Mouse (Mus musculus) 3T3-L1 (cell line): ENCODE results near the gene Vtn.

ENCODE experiments used
- DNase-seq: peaks from one replicate; pipeline ENCODE4 v3.0.0-alpha.2; 2015; ENCODE audit warnings: low read depth, low spot score

Vtn gene

GRCm38 (mm10) chr11:78497544-78498522, 1.1 kb upstream of the Vtn start, which contains the start of gene Sarm1:
Gene Sarm1, minus strand, starts transcription at chr11:78497754.
- DNase-seq = peak; percentile 96

GRCm38 (mm10) chr11:78499543-78499942, 652 bp downstream of the Vtn start:
- no peak for DNase-seq

GRCm38 (mm10) chr11:78500623-78501202, 1.8 kb downstream of the Vtn start:
- no peak for DNase-seq

GRCm38 (mm10) chr11:78501529-78501928, 2.6 kb downstream of the Vtn start:
- DNase-seq = no peak

GRCm38 (mm10) chr11:78502909-78503650, 4.2 kb downstream of the Vtn start, which contains the start of gene Sebox:
Gene Sebox, plus strand, starts transcription at chr11:78503447.
- DNase-seq = no peak

- no peak for DNase-seq
Observed at GRCm38 (mm10) chr11:78505430-78505829, 6.5 kb downstream of the Vtn start.

- DNase-seq = peak; percentile 64
Observed at GRCm38 (mm10) chr11:78509148-78509547, 10.3 kb downstream of the Vtn start.

GRCm38 (mm10) chr11:78512025-78512957, 13.4 kb downstream of the Vtn start, which contains the start of the genes Tmem199 and Poldip2:
Gene Tmem199, minus strand, starts transcription at chr11:78512172.
Gene Poldip2, plus strand, starts transcription at chr11:78512193.
- peak; percentile 91 for DNase-seq

- no peak for DNase-seq
Observed at GRCm38 (mm10) chr11:78513106-78513790, 14.4 kb downstream of the Vtn start.

GRCm38 (mm10) chr11:78515549-78516325, 16.8 kb downstream of the Vtn start:
- DNase-seq = peak; percentile 57

GRCm38 (mm10) chr11:78518931-78519330, 20.0 kb downstream of the Vtn start:
- DNase-seq = no peak

- no peak for DNase-seq
Observed at GRCm38 (mm10) chr11:78521880-78522279, 23.0 kb downstream of the Vtn start.

- peak; percentile 85 for DNase-seq
Observed at GRCm38 (mm10) chr11:78522481-78522997, 23.6 kb downstream of the Vtn start.

- DNase-seq = no peak
Observed at GRCm38 (mm10) chr11:78523241-78523955, 24.5 kb downstream of the Vtn start.

GRCm38 (mm10) chr11:78524838-78525237, 25.9 kb downstream of the Vtn start:
- DNase-seq = no peak

- DNase-seq = no peak
Observed at GRCm38 (mm10) chr11:78528714-78529113, 29.8 kb downstream of the Vtn start.

GRCm38 (mm10) chr11:78530001-78530400, 31.1 kb downstream of the Vtn start:
- DNase-seq = no peak

- no peak for DNase-seq
Observed at GRCm38 (mm10) chr11:78531046-78531445, 32.2 kb downstream of the Vtn start.
